Mouse (Mus musculus): ENCODE data around the gene Dusp9. TPM values are rescaled to one million over a fixed set of nuclear protein-coding genes. Genes with fewer than 3 reads are reported as not detected.

Dusp9 gene
- under 1 TPM; 0.20 to 0.35 TPM for total RNA-seq (2021)
- long read RNA-seq, experiment 1: 0 reads
- long read RNA-seq, experiment 2: 0 reads

DNA sequence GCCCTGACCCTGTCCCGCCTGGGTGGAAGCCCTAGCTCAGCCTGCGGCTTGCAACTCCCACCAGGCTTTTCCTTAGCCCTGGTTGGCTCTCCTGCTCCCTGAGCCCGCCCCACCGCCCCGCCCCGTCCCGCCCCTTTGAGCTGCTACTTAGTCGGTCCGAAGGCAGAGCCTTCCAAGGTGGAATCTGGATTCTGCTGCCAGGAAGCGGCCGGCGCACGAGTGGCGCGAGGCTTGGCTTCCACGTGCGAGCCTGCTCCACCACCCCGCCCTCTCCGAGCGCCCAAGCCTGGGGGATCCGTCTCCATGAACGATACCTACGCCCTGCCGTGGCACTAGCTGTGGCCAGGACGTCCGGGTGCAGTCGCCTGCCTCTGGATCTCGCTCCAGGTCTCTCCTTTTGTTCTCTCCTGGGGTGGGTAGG is at the start of gene Dusp9:
Dusp9 (plus strand) TSS at position 165 of the 421 bp plus-strand sequence.
- DNase-seq (ENCODE audit: low spot score in 2 of 2): peak in 1 of 2 experiments; percentile 22

DNA sequence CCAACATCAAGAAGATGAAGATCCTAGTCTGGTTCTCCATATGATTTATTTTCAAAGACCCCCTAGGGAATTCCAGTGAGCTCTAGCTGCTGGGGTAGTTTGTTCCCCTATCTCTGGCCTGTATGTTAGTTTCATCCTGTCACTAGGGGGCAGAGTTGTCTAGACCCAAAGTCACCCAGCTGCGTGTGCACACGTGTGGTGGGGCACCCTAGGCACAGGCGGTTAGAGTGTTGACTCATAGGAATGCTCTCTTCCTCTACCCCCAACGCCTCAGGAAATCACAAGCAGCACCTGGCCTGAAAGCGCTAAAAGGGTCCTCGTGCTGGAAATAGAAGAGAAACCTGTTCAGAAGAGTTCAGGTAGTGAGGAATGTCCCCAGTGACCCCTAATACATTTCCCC is 46.0 kb upstream of the Dusp9 start:
- DNase-seq (ENCODE audit: low spot score in 2 of 2): no peak

DNA sequence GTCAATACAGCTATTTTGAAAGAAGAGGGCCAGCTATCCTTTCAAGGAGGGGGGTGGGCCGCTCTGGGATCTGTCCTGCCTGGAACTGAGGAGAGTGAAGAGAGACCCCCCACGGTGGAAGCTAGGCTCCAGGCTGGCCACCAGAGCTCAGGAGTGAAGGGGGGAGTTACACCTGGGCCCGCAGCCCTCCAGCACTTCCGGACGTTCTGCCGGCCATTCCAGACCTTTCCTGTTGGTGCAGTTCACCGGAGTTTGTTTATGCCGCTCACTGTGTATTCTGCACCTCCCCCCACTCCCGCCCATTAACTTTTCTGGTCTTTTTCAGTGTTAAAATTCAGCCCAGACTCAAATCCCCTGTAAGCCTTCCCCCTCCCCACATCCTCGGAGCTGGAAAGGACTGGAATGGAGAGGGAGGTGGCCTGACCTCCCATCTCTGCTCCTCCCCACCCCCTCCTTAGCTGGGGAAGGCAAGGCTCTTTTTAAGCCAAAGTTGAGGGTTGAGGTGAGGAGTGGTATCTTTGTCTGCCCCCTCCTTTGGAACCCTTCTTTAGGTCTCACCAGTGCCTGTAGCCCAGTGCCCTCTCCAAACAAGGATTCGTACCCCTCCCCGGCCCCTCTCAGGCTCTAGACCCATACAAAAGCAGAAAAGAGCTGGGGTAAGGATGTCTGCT is 44.6 kb upstream of the Dusp9 start:
- DNase-seq (ENCODE audit: low spot score in 2 of 2): no peak

DNA sequence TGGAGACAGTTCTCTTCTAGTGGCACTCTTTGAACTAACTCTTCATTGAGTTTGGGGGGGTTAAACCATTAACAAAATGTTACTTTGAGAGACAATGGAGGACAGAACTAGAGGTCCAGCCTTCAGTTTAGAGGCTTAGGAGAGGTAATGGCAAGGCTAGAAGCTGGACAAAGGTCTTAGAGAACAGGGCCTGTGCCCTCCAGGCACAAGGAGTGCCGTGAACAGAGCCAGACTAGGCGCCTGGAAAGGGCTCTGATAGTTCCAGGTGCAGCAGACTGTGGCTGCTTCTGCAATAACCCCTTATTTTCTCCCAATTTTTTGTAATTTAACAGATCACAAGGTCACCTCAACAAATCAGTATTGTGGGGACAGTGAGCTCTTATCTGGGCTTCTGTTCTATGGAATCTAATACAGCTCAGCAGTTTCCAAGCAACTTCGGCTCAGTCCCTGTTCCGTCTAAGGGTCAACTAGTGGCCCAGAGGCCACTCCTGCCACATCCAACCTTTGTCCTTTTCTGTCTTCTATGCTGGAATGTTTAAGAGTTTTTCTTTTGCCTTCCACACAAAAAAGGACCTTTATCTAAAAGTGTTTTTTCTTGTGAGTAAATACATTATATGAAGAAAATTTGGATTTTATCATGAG is 43.8 kb upstream of the Dusp9 start:
- no peak for DNase-seq (ENCODE audit: low spot score in 2 of 2)

DNA sequence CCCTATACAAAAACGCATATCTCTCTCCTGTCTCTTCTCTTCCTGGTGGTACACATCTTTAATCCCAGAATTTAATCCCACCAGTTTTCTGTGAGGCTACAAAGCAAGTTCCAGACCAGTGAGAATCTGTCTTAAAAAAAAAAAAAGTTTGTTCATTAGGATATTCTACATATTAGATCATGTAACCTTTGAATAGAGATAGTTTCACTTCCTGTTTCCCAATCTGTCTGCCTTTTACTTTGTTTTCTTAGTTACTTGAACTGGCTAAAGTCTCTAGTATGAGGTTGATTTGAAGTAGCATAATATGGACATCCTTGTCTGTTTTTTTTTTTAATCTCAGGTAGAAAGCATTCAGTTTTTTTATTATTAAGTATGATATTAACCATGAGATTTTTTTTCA is 37.8 kb upstream of the Dusp9 start:
- DNase-seq (ENCODE audit: low spot score in 2 of 2): no peak

DNA sequence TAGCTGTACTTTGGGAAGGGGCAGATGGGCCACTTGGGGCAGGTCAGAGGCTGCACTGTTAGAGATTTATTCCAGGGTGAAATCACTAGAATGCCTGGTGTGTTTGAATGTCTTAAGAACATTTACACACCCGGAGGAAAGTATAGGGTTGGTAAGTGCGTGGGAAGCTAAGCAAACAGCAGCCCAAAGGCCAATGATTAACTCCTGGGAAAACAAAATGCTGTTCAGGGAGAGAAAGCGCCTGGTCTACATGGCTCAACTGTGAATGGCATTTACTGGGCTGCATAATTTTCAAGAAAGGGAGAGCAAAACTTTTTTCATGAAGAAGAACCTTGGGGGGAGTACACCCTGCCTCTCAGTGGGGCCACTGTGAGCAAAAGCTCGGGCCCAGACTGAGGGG is 25.6 kb upstream of the Dusp9 start:
- DNase-seq (ENCODE audit: low spot score in 2 of 2): no peak

DNA sequence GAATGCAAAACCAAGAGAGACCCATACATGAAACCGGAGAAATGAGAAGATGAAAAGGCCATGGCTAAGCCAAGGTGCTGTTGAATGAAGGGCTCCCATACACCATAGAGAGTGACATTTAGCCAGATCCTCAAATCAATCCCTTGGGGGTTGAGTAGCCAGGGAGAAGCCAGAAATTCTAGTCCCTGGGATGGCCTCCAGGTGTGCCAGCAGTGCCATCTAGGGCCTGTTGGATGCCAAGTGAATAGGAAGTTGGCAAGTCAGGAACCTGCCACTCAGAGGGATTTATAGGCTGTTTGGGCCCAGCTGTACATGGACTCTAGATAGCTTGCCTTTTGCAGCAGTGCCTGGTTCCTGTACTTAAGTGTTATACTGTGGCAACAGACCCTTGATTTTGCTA is 23.3 kb upstream of the Dusp9 start:
- no peak for DNase-seq (ENCODE audit: low spot score in 2 of 2)

DNA sequence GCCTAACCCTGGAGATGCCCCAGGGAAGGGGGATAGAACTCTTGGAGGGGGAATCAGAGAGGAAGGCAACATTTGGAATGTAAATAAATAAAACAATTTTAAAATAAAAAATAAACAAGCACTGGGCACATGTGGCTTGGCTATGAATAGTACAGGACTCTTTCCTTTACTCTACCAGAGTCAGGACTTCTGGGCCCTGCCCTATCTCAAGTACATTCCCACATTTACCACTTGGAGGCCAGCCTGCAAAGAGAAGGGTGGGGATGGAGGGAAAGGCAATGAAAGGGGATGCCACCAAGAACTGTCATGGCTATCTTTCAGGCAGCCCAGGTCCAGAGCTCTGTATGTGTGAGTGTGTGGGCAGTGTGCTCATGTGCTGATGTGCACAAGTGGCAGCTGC is 19.8 kb upstream of the Dusp9 start:
- DNase-seq (ENCODE audit: low spot score in 2 of 2): no peak

DNA sequence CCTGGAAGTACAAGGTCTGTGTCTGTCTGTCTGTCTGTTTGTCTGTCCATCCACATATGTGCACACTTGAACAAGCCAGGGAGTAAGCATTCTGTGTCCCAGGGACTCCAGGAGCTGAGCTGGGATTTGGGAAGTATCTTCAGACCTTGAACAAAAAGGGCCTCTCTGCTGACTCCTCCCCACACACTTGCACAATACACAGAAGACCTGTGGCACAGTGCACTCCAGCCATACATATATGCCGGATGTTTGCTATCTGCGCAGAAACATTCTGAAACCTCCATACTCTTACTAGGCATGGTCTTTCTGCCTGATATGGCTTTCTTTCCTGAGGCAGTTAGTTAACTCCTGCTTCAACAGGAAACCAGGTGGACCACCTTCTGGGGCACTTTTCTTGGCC is 19.3 kb upstream of the Dusp9 start:
- DNase-seq (ENCODE audit: low spot score in 2 of 2): no peak

DNA sequence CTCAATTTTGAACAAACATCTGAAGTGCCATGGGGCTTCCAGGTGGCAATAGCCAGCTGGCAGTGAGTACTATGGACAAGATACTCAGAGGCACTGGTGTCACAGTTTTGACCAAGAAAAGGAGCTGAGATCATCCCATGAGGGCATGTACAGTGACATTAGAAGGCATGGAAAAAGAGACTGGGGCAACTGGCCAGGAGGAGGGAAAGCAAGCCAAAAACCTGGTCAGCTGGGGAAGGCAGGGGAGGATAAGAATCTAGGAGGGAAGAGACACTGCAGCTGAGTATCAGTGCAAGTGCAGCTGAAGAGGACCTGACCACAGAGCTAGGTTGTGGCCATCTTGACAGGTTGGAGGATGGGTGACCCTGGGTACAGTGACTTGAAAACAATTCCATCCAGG is 12.2 kb upstream of the Dusp9 start:
- no peak for DNase-seq (ENCODE audit: low spot score in 2 of 2)

DNA sequence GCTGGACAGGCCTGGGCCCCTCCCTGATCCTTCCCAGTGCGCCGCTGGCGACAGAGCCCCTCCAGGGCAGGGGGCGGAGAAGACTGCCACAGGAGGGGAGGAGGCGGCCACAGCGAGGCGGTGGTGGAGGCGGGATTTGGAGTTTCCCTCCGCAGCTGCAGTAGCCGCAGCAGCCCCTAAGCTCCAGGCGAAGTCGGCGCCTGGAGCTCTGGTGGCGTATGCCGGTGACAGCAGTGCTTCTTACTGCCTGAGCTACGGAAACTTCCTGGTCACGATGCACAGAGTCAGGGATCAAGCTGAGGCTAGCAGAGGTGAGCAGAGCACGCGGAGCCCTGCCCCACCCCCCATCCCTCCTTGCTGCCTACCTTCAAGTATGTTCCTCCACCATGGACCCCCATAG is 3.8 kb upstream of the Dusp9 start:
- DNase-seq (ENCODE audit: low spot score in 2 of 2): no peak

DNA sequence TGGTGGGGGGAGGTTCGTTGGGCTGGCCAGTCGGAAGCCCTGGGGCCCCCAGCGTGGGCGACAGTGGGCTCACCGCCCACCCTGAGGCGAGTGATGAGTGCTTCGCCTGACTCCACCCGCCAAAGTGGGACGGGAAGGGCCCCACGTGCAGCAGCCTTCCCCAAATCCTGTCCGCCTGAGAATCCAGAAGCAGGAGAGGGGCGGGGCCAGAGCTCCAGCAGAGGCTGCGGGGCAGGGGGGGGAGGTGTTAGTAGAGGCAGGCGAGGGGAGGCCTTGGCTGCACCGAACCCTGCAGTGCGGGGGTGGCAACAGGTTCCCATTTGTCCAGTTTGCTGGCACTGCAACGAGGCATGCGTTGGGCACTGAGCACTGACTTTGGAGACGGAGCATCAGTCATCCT is 1.8 kb upstream of the Dusp9 start:
- no peak for DNase-seq (ENCODE audit: low spot score in 2 of 2)

DNA sequence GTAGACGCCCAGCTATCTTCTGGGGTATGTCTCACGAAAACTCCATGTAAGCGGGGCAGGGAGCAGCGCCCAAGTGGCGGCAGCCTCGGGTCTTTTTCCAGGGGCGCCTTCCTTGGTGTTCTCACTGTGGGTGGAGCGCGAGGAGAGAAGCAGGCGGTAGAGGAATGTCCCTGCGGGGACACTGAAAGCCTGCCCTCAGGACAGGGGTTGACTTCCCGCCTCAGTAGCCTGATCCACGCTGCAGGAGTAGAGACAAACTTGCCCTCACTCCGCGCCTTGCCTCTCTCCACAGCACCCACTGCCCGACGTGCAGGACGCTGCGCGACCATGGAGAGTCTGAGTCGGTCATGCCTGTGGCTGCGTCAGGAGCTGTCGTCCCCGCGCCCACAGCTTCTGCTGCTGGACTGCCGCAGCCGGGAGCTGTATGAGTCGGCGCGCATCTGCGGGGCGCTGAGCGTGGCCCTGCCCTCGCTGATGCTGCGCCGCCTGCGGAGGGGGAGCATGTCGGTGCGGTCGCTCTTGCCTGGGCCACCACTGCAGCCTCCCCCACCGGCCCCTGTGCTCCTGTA is 766 bp downstream of the Dusp9 start:
- no peak for DNase-seq (ENCODE audit: low spot score in 2 of 2)

DNA sequence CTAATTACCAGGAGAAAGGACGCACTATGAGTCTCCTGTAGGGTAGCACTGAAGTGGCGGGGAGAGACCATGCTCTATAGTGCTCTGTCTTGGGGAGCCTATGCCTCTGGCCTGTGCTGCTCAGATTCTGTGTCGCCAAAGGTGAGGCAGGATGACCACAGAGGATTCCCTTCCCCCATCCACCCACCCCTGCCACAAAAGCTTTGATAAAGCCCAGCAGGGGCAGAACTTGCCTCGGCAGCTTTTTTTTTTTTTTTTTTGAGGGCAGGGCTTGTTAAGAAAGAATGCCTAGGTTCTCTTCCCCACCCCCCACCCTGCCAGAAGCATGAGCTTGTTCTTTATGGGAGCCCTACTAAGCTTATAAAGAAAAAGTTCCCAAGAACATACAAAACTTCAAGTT is 5.9 kb downstream of the Dusp9 start:
- no peak for DNase-seq (ENCODE audit: low spot score in 2 of 2)

DNA sequence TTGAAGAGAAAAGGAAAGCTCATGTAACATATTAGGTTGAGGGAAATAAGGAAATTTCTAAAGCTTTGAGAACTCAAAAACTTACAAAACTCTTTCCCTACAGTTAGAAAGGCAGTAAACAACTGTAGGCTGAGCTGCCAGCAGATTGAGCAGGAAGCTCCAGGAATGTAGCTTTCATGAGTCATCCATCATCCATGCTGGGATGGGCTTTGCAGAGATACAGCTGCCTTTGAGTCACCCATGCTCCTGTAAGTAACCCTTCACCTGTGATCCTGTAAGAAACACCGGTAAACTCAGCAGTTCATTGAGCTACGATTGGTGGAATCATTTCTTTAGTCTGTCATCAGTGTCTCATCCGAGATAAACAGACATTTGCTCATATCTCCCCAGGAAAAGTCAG is 11.7 kb downstream of the Dusp9 start:
- DNase-seq (ENCODE audit: low spot score in 2 of 2): no peak

DNA sequence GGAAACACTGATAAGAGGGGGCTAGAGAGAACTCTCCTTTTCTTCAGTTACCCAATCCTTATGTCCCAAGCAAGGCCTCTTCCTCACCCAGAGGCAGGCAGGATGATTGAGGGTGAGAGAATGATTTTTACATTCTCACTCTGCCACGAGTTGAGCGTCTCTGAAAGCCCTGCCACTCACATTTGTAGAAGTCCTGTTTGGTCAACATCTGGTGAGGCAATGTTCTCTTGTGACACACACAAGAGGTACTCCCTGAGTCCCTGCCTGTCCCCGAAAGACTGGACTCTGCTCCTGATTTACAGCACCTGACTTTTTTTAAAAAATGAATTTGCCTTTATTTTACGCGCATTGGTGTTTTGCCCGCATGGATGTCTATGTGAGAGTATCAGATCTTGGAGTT is 14.2 kb downstream of the Dusp9 start:
- DNase-seq (ENCODE audit: low spot score in 2 of 2): no peak

DNA sequence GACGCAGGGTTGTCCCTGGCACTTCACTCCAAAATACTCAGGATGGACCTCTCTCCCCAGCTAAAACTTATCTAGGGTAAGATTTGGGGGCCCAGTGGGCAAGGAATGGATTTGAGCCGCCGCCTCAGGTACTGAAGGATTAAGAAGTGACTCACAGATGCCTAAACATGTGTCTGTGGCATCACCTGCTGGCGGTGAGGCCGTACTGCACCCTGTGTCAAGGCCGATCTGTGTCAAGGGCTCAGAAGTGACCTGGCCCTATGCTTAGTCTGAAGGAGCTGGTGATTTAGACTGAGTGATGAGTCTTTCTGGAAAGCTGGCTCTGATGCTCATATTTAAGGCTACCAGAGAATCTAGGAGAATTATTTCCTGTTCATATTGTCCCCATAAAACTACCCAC is 15.0 kb downstream of the Dusp9 start:
- DNase-seq (ENCODE audit: low spot score in 2 of 2): peak in 1 of 2 experiments; percentile 63

DNA sequence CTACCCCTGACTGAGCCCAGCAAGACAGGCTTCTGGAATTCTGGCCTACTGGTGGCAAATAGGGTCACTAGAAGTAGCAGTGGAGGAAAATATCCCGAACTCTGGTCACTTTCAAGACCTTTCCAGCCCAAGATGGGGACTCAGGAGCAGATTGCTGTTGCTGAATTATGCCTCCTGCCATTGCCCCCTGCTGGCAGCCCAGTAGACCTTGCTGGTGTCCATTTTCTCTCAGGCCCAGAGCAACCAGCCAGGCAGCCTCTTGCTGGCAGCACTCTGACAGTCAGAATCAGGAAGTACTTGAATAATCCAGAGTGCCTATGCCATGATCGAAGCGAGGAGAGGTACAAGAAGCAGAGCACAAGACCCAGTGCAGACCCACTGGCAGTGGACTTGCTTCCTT is 16.3 kb downstream of the Dusp9 start:
- no peak for DNase-seq (ENCODE audit: low spot score in 2 of 2)

DNA sequence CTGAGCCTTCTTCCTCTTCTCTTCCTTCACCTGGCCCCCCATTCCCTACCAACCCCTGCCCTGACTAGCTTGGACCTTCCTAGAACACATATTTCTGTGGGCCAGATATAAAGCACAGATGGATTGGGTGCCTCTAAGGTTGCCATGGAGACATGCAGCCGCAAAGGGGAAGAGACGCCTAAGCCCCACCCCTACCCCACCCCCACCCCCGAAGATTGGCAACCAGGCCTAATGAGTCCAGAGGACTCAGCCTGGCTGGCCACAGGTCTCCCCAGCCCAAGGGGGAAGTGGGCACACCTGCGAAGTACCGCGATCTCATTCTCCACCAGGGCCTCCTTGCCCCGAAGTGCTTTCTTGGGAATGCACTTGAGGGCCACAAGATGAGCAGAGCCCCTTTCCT is 19.2 kb downstream of the Dusp9 start:
- no peak for DNase-seq (ENCODE audit: low spot score in 2 of 2)

DNA sequence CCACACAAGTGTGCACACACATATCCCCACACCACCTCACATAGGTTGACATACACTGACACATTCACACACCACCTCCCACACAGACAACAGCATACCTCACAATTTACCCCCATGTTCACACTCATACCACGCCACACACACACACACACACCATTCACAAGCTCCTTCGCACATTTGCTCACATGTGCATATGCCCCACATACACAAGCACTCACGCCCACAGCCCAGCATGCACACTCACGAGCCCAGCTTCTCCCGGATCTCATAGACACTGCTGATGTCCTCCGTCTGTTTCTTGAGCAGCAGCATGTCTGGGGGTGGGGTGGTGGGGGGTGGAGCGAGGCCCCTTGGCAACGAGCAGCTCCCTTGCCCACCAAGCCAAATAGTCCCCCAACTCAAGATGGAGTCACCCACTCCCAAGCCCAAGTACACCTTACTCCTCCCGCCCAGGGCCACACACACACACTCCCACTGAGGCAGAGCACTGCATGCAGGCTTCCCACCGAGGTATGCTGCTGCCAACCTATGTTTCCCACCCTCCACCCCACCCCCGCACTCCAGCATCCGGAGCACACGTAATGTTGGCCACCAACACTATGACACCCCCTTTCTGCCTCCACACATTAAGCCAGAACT is 19.8 kb downstream of the Dusp9 start:
- no peak for DNase-seq (ENCODE audit: low spot score in 2 of 2)

DNA sequence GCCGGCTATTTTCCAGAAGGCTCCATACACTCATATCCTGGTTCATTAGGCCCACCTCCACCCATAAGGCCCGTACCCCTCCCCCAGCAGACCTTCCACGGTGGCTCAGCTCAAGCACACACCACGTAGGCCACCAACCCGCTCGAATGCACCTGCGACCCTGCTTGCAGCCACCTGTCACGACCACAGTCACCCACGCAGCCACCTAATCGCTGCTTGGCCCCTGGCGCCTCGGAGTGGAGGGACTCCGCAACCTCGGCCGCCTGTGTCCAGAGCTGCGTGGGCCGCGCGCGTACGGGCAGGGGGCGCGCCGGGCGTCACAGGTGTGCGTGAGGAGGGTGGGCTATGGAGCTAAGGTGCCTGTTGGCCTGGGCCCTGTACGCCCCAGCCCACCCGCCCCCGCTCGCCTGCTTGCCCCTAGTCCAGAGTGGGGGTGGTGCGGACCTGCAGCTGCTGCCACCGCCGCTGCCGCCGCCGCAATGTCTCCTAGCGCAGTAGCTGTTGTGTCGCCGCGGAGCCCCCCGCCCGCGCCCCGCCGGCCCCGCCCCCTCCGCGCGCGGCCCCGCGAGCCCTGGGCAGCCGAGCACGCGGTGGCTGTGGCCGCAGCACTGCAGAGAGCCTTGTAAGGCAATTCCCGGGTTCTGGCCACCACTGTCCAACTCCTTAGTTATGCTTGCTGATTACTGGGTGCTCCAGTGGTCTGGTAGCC is 20.5 kb downstream of the Dusp9 start, which contains the start of gene Pnck:
Pnck (minus strand) TSS at position 543 of the 709 bp plus-strand sequence.
- no peak for DNase-seq (ENCODE audit: low spot score in 2 of 2)

DNA sequence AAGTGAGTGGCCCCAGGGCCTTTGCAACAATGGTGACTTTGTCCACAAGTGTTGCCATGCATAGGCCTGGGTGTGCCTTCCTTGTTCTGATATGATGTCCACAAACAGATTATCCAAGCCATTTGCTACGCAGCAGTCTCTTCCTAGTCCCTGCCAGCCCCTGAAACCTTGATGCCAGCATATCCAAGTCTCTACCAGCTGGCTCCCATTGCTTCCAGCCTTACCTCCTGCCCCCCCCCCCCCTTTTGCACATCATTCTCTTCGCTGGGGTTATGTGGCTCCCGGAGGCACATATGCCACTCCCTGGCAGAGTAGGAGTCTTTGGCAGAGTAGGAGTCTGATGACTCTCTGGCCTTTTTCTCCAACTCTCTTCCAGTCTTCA is 21.1 kb downstream of the Dusp9 start:
- no peak for DNase-seq (ENCODE audit: low spot score in 2 of 2)

Data from adrenal gland, adult 18-20 months (tissue).